Mouse (Mus musculus) small intestine, adult 2 months (tissue): ENCODE data around the gene Bicdl2. TPM values are rescaled to one million over a fixed set of nuclear protein-coding genes. Genes with fewer than 3 reads are reported as not detected.
A peak's percentile ranks its signal among the peaks of the same experiment; 100 is the strongest.

Source experiments
- H3K27ac ChIP-seq: fragments of 200-500 bp; 2 replicates; pipeline ENCODE4 v1.5.1; 2012; ENCODE audit warnings: low read depth, low read length, control low read depth, inconsistent platforms; ENCODE audit not compliant: insufficient read depth
- H3K27me3 ChIP-seq: fragments of 200-500 bp; 2 replicates; pipeline ENCODE4 v1.6.1; 2012; ENCODE audit warnings: mild to moderate bottlenecking, moderate library complexity, low read length, inconsistent platforms; ENCODE audit not compliant: control insufficient read depth, insufficient read depth
- H3K36me3 ChIP-seq: fragments of 200-500 bp; 2 replicates; pipeline ENCODE4 v1.6.1; 2012; ENCODE audit warnings: mild to moderate bottlenecking, low read length, control low read depth, inconsistent platforms; ENCODE audit not compliant: control insufficient read depth, insufficient read depth
- H3K4me1 ChIP-seq: fragments of 200-500 bp; 2 replicates; pipeline ENCODE4 v1.6.1; 2012; ENCODE audit warnings: low read length, inconsistent platforms, mixed read lengths; ENCODE audit not compliant: control insufficient read depth, insufficient read depth, insufficient read length
- H3K4me3 ChIP-seq: fragments of 200-500 bp; 2 replicates; pipeline ENCODE4 v1.5.1; 2012; ENCODE audit warnings: low read depth, mild to moderate bottlenecking, control low read depth, inconsistent platforms, low read length, moderate library complexity
- CTCF ChIP-seq: fragments of 200-500 bp; IDR thresholded peaks from 2 replicates; pipeline ENCODE4 v1.5.1; 2012; ENCODE audit warnings: low read depth, mild to moderate bottlenecking, control low read depth, inconsistent platforms, low read length, moderate library complexity, mixed read lengths; ENCODE audit not compliant: insufficient replicate concordance, insufficient read length; ENCODE audit errors: extremely low read depth
- POLR2A ChIP-seq: fragments of 200-500 bp; IDR thresholded peaks from 2 replicates; pipeline ENCODE4 v1.6.1; 2012; ENCODE audit warnings: low read depth, mild to moderate bottlenecking, control low read depth, inconsistent platforms, low read length, moderate library complexity
- WGBS: fragments of 180-500 bp; shearing (Covaris S2); methylation state at CpG from one replicate; pipeline ENCODE4 v1.1.7; 2018; 5-methylcytosine and 5-hydroxymethylcytosine counted together
- polyA plus RNA-seq: library from polyadenylated mRNA; depleted of rRNA; stranded (reverse); fragments of >200 nt; gene quantifications from 2 replicates; pipeline ENCODE4 v1.2.3, GENCODE M21; 2012

Gene Bicdl2
- polyA plus RNA-seq, 1 experiment = 6.0 TPM

DNA sequence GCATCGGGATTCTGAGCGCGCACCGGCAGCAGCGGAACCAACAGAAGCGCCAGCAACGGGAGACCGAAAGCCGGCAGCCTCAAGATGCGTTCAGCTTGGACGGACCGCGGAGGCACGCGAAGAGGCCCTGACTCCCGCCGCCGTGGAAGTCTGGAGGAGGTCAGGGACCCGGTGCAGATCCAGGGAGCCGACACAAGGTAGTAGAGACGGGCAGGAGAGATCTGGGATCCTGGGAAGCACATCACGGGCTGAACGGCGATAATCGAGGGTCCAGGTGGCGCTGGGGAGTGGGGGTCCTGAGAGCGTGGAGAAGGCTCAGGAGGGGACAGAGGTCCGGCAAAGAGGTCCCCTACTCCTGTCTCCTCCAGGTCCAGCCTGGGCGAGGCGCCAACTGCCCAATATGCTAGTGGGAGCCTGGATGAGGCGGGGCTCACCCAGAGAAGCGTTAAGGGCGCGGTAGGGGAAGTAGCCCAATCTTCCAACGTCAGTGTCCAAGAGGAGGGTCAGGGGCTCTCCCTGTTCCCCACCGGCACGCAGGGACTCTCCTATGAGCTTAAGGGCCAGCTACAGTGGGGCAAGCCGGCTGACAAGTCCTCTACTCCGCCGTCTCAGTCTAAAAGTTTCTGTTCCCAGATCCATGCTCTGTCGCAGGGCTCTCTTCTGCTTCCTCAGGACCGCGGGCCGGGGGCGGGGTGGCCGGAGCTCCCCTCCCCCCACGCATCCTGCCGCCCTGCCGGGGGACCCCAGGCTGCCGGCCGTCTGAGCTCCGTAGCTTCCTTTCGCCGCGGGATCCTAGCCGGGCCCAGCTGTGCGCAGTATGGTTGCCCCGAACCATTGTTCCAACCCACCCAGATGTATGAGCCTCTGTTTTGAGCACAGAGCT is 15.5 kb upstream of the Bicdl2 start, which contains the start of gene Mmp25:
Gene Mmp25 (minus strand): TSS at position 665 of the 883 bp plus-strand sequence.
- 4% methylated on average over 58 of the region's 58 CpGs for WGBS
- Histone ChIP-seq H3K27ac (no peak within 1 kb of the TSS; the same call in 1 of the 2 replicates), H3K27me3 (peaks cover 18% of the 10 kb centered on the region), H3K4me3 (peak within 1 kb of the TSS; percentile 52), H3K36me3 (no peaks in the 10 kb centered on the region), H3K4me1 (peaks cover 7% of the 10 kb centered on the region; the same call in 1 of the 2 replicates)
- TF ChIP-seq CTCF (no peak), POLR2A (no peak)

DNA sequence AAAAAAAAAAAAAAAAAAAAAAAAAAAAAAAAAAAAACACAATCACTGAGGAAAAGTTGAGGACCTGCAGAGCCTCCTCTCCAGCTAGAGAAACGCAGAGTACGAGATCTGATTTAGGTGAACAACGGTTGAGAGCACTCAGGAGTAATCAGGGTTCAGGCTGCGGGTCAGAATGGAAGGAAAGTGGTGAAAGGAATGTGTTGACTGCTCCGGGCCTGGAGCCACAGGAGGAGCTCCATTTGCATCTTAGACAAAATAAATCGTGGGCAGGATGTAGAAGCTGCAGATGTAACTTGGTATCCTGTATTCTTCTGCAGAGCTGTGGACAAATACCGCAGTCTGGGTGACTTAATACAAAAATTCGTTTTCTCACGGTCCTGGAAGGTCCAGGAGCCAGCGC is 14.4 kb upstream of the Bicdl2 start:
- H3K27me3 ChIP-seq = peaks cover 18% of the 10 kb centered on the region
- H3K4me3 ChIP-seq = no peak overlapping the region
- no peaks in the 10 kb centered on the region for H3K36me3 ChIP-seq
- 62% methylated on average over 10 of the region's 10 CpGs for WGBS
- H3K27ac ChIP-seq = no peak overlapping the region
- TF ChIP-seq POLR2A (no peak), CTCF (no peak)
- peaks cover 7% of the 10 kb centered on the region; the same call in 1 of the 2 replicates for H3K4me1 ChIP-seq

- no peaks in the 10 kb centered on the region for H3K4me1 ChIP-seq
- no peak overlapping the region for H3K4me3 ChIP-seq
- no peak overlapping the region for H3K27ac ChIP-seq
- TF ChIP-seq POLR2A (no peak), CTCF (no peak)
- H3K36me3 ChIP-seq = no peaks in the 10 kb centered on the region
- H3K27me3 ChIP-seq = no peaks in the 10 kb centered on the region; the same call in 1 of the 2 replicates
- WGBS = 64% methylated on average over 6 of the region's 6 CpGs
These were observed 8.9 kb upstream of the Bicdl2 start for GRCm38 (mm10) chr17:23651363-23651762.

DNA sequence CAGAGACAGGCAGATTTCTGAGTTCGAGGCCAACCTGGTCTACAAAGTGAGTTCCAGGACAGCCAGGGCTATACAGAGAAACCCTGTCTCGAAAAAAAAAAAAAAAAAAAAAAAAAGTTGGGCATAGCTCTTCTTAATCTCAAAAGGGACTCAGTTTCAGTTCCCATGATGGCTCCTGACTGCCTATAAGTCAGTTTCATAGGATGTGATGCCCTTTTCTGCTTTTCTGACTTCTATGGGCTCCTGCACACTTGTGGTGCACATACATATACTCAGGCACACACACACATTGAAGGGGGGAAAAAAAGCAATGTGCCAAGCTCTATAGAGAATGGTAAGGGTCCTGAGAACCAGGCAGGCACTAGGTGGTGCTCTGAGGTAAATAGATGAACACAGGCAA is 7.0 kb upstream of the Bicdl2 start:
- Histone ChIP-seq H3K27ac (no peak overlapping the region), H3K4me3 (no peak overlapping the region), H3K36me3 (no peaks in the 10 kb centered on the region), H3K27me3 (no peaks in the 10 kb centered on the region; the same call in 1 of the 2 replicates), H3K4me1 (no peaks in the 10 kb centered on the region)
- 75% methylated on average over 2 of the region's 2 CpGs for WGBS
- TF ChIP-seq POLR2A (no peak), CTCF (no peak)

DNA sequence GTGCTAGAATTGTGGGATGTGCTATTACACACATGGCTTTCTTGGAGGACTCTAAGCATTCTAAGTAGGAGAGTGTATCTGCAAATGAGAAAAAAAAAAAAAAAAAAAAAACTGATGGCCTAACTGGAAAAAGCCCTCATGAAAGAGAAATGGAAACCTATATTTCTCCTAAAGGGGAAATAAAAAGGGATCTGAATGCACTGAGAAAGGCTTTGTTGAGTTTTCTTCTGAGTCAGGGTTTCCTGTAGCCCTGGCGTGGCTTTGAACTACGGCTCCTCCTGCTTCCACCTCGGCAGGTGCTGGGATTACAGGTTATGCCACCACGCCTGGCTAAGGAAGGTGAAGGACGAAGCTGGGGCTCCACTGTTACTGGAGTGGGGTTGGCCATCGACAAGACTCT is 6.3 kb upstream of the Bicdl2 start:
- WGBS = 28% methylated on average over 6 of the region's 6 CpGs
- TF ChIP-seq POLR2A (no peak), CTCF (no peak)
- Histone ChIP-seq H3K27me3 (no peaks in the 10 kb centered on the region; the same call in 1 of the 2 replicates), H3K4me1 (no peaks in the 10 kb centered on the region), H3K36me3 (no peaks in the 10 kb centered on the region), H3K27ac (no peak overlapping the region), H3K4me3 (no peak overlapping the region)

DNA sequence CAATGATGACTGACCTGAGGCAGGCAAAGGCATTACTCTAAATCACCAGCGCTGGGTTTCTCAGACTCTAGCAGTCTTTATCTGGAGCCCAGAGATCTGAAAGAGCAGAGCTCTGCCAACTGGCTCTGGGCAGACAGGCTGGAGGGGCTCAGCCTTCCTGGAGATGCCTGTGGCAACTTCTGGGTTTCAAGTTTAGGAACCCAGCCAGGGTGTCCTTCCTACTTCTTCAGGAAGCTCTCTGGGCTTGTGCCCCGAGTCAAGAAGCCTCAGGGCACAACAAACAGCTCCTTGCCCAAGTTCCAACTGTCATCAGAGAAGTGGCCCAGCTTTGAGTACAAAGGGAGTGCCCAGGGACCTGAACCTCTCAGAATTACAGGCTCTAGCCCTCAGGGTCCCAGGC is 5.9 kb upstream of the Bicdl2 start:
- 43% methylated on average over 2 of the region's 2 CpGs for WGBS
- Histone ChIP-seq H3K27ac (no peak overlapping the region), H3K4me3 (no peak overlapping the region), H3K36me3 (no peaks in the 10 kb centered on the region), H3K4me1 (no peaks in the 10 kb centered on the region), H3K27me3 (no peaks in the 10 kb centered on the region; the same call in 1 of the 2 replicates)
- TF ChIP-seq CTCF = no peak
- TF ChIP-seq POLR2A = no peak

- H3K27me3 ChIP-seq = no peaks in the 10 kb centered on the region
- H3K4me1 ChIP-seq = no peaks in the 10 kb centered on the region
- H3K36me3 ChIP-seq = no peaks in the 10 kb centered on the region
- no peak overlapping the region for H3K4me3 ChIP-seq
- WGBS = 75% methylated on average over 3 of the region's 3 CpGs
- no peak for TF ChIP-seq CTCF
- no peak for TF ChIP-seq POLR2A
- no peak overlapping the region for H3K27ac ChIP-seq
These were observed 1.9 kb upstream of the Bicdl2 start for GRCm38 (mm10) chr17:23658450-23658849.

DNA sequence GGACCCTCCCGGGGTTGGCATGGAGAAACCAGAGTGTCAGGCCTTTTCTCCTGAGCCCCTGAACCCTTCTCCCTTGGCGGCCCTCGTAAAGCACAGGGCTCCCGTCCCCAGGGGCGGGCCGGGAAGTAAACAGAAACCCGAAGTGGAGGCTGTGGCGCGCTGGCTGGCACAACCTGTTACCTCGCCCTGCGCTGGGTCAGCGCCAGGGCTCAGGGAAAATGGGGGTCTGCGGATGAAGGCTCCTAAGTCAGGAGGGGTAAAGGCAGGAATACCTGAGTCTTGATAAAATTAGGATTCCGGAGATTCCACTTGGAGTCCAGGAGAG is 532 bp downstream of the Bicdl2 start:
- Histone ChIP-seq H3K36me3 (peaks cover 5% of the 10 kb centered on the region; the same call in 1 of the 2 replicates), H3K4me3 (peak overlapping the region; percentile 87), H3K27ac (no peak overlapping the region), H3K27me3 (no peaks in the 10 kb centered on the region), H3K4me1 (peaks cover 2% of the 10 kb centered on the region; the same call in 1 of the 2 replicates)
- no peak for TF ChIP-seq POLR2A
- no peak for TF ChIP-seq CTCF
- under 1% methylated on average over 14 of the region's 14 CpGs for WGBS
